Mouse (Mus musculus) naive thymus-derived CD4-positive, alpha-beta T cell, adult 2 months (primary cell): ENCODE results near the gene 3110082I17Rik.
A peak's percentile ranks its signal among the peaks of the same experiment; 100 is the strongest.

ENCODE experiments used
- DNase-seq: peaks from one replicate; pipeline ENCODE4 v3.0.0-alpha.2; 2011; ENCODE audit warnings: low read depth

3110082I17Rik gene

GRCm38 (mm10) chr5:139378271-139378556, 82.1 kb downstream of the 3110082I17Rik start:
- DNase-seq: no peak

- DNase-seq: peak; percentile 80
Measured at GRCm38 (mm10) chr5:139377468-139378270, 82.7 kb downstream of the 3110082I17Rik start, which contains the start of gene Gpr146. Gene Gpr146, plus strand, starts transcription at chr5:139377697.

GRCm38 (mm10) chr5:139374841-139375240, 85.5 kb downstream of the 3110082I17Rik start:
- no peak for DNase-seq

GRCm38 (mm10) chr5:139373889-139374444, 86.4 kb downstream of the 3110082I17Rik start:
- DNase-seq: peak; percentile 11

GRCm38 (mm10) chr5:139373126-139373525, 87.2 kb downstream of the 3110082I17Rik start:
- peak; percentile 31 for DNase-seq

GRCm38 (mm10) chr5:139371631-139372401, 88.5 kb downstream of the 3110082I17Rik start:
- DNase-seq: peak; percentile 94

- DNase-seq: no peak
Measured at GRCm38 (mm10) chr5:139371118-139371517, 89.2 kb downstream of the 3110082I17Rik start.

DNA sequence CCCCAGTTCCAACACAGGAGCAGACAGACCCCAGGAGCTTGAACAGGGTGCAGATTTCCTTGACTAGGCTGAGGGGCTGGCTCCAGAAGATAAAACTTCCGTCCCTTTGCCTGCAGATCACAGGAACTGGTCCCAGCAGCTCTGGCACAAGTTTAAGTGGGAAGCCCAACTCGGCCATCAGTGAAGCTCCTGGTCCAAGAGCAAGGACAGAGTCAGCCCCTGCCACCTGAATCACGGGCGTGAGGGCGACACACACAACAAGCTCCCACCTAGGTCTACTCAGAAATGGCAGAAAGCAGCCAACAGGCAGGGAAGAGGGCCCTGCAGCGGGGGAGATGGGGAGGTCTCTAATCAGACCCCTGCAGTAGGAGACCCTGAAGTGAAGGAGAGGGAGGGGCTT, 90.0 kb downstream of the 3110082I17Rik start:
- DNase-seq: no peak

DNA sequence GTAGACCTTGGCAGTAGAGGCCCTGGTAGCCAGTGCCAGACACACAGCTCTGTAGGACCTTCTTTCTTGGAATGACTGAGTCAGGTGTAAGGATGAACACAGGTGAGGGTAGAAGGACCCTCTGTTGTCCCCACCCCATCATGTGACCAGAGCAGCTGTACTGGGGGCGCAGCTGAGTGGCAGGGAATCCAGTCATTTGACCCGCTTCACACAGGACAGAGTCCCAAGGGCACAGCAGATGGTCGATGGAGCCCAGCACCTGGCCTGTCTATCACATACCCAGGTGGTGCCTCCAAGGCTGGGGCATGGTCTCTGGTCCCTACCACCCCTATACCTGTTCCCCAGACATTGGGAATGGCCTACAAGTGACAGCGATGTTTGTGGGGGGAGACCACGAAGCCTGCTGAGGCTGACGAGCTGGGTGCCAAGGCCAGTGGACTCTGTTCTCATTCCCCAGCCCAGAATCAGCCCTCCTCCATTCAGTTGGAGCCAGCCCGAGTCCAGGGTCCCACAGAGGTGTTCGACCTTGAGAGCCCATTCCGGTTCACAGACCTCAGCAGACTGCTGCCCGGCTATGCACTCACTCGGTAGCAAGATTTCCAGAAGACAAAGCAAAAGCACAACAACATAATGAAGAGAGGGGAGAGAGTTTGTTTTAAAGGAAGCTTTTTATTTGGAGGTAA, 91.5 kb downstream of the 3110082I17Rik start:
- no peak for DNase-seq

DNA sequence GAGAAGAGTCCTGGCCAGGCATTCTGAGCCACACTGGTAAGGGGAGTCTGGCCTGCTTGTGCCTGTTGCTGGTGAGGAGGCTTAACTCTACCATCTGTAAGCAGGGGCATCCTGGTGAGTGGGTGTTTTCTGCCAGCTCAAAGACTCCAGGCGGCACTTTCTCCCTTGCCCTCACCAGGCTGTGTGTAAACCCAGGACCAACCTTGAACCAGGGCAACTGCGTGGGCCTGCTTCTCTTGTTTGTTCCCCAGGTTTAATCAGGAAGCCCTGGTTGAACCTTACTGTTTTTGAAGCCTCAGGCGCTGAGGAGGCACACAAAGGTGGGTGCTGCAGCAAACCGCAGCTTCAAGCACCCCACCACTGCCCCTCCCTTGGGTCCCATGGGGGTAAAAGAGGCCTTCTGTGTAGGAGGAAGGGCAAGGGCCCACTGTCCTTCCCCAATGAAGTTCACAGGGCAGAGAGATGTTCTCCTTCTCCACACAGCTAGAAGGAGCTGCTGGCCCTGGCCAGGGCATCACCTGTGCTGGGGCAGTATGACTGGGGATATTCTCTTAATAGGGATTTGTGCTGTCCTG, 92.4 kb downstream of the 3110082I17Rik start:
- DNase-seq: peak; percentile 53

GRCm38 (mm10) chr5:139366484-139366883, 93.8 kb downstream of the 3110082I17Rik start:
- peak; percentile 21 for DNase-seq

DNA sequence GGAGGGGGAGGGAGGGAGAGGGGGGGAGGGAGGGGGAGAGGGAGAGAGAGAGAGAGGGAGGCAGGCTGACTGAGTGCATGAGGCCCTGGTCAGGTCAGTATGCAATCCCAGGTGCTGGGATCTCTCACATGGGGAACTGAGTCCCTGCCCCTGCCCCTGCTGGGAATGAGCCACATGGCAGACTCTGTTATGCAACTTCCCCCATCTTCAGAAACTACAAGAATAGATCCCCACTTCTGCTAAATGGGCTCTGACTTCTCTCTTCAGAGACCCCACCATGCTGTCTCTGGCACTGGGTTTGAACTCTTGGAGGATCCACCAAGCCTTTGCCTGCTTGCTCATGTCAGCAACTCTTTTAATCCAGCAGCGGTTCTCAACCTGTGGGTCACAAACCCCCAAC, 94.5 kb downstream of the 3110082I17Rik start:
- DNase-seq: peak; percentile 32

DNA sequence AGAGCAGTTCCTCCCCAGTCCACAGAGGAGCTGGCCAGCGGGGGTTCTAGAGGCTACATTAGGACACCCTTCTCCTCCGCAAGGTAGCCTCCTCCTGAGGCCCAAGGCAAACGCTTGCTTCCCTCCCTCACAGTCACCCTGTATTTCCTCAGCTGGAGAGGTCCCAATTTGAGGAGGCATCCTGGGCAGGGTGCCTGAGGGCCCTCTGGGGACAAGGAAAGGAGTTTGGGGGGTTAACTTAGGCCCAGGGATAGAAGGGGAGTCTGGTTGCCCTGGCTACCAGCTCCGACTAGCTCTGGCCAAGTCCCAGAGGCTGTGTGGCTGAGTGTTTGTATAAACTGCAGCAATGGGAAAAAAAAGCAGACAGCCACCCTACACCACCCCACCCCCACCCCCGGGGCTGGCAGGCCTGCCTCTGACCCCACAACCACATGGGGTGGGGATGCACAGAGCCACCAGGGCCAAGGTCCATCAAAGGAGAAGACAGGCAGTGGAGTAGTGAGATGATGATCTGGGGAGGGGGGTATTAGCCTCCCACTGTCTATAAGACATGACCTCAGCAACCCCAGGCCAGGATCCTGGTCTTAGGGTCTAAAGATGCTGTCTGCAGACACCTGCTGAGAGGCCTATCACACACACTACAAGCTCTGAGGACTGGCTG, 95.3 kb downstream of the 3110082I17Rik start:
- peak; percentile 43 for DNase-seq

GRCm38 (mm10) chr5:139364260-139364910, 95.9 kb downstream of the 3110082I17Rik start:
- DNase-seq: peak; percentile 93

DNA sequence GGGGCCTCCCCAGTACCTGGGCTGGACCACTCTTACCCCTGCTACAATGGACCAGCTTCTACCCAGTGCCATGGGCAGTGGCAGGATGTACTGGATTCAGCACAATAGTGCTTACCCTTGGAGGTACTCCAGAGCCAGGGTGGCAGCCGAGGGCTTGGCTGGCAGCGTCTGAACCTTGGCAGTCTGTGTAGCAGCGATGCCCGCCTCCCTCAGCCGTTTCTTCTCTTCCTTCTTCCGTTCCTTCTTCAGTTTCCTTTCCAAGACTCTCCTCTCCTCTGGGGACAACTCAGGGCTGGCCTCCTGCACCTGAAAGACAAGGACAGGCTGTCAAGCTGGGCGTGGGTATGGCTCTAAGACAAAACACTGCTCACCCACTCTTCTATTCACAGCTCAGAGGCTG, 96.5 kb downstream of the 3110082I17Rik start:
- no peak for DNase-seq

- DNase-seq: no peak
Measured at GRCm38 (mm10) chr5:139359244-139359643, 101.1 kb downstream of the 3110082I17Rik start.

- DNase-seq: peak; percentile 53
Measured at GRCm38 (mm10) chr5:139358653-139359052, 101.7 kb downstream of the 3110082I17Rik start.

DNA sequence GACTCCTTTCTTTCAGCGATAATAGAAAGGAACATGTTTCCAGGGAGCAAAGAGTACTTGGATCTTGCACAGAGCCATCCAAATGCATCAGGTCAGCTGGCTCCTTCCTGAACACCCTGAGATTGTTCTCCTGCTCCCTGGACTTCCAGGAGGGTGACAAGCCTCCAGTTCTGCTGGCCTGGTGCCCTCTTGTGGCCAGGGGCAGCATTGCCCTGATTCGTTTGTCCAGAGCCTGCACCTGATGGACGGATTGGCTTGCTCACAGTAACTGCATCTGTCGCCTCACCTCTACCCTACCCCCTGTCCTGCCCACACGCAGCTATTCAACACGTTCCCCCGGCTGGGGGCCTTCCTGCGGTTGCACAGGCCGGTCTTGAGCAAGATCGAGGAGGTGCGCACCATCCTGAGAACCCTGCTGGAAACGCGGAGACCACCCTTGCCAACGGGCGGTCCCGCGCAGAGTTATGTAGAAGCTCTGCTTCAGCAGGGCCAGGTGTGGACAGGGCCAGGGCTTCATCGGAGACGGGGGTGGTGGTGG, 105.0 kb downstream of the 3110082I17Rik start:
- DNase-seq: peak; percentile 82

GRCm38 (mm10) chr5:139353946-139354345, 106.4 kb downstream of the 3110082I17Rik start:
- DNase-seq: no peak

DNA sequence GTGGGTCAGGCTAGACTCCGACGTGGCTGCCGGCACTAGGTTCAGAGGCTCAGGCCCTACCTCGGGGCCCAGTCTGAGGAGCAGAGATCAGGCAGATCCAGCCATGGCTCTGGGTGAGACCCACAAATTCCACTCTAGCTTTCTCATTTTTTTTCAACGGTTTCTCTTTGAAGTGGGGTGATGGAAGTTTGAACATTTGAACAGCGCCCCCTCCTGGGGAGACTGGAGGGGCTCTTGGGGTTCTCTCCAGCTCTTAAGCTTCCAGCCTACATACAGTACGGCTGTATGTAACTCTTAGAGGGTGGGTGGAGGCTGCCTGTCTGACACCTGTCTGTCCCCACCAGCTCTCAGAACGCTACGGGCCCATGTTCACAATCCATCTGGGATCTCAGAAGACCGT, 106.8 kb downstream of the 3110082I17Rik start:
- peak; percentile 77 for DNase-seq

DNA sequence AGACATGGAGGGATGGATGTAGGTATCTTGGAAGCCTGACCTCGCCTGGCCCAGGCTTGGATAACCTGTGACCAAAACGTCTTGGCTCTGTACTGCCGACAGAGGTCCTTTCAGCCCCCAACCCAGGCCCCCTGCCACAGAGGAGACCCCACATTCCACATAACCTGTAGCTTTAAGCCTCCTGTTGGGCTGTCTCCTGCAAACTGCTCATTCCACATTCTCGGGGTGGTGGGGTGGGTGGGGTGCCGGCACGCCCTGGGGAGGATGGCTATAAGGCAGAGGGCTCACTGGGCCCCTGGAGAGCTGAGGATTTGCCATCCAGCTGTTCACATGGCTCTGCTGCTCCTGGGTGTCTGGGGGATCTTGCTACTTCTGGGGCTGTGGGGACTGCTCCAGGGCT, 108.0 kb downstream of the 3110082I17Rik start, which contains the start of gene Cyp2w1:
TSS of gene Cyp2w1 (plus strand) at position 301 of the 400 bp plus-strand sequence.
- no peak for DNase-seq
